Mouse (Mus musculus) gastrocnemius, postnatal 14 days (tissue): ENCODE results near the gene Hpcal4. TPM values are rescaled to one million over a fixed set of nuclear protein-coding genes. Genes with fewer than 3 reads are reported as not detected.
A peak's percentile ranks its signal among the peaks of the same experiment; 100 is the strongest.
"Not testable (repeated sequence)": the region's sequence is repeated elsewhere in the genome, so short reads cannot be mapped to it uniquely, and the experiment has no call there.

Source experiments
- DNase-seq: peaks from one replicate; pipeline ENCODE4 v3.0.0; 2021; ENCODE audit warnings: mixed read lengths
- intact Hi-C: fragments of 180-260 bp; cut with DNase I; formaldehyde crosslinking; loops from one replicate; pipeline ENCODE4 v1.15.1; 2025; ENCODE audit warnings: low total_unique reads
- long read RNA-seq, 2 experiments: library from polyadenylated mRNA; stranded (forward); transcript quantifications; one replicate each; pipeline ENCODE4 v2.0.0; 2021
- total RNA-seq, 2 experiments: library from RNA; stranded (reverse); gene quantifications; 2 replicates each; pipeline ENCODE4 v1.2.3; 2021

The Hpcal4 gene
- total RNA-seq, result under 1 TPM; 0.06 to 0.07 TPM
- long read RNA-seq, experiment 1, result 0 reads
- long read RNA-seq, experiment 2, result 0 reads

- peak; percentile 25 for DNase-seq
- intact Hi-C loops, result no loop called here
Measured at GRCm38 (mm10) chr4:123182328-123183238, at the start of gene Hpcal4. Hpcal4 (plus strand) TSS chr4:123183227.

- intact Hi-C loops, result no loop called here
Measured at GRCm38 (mm10) chr4:123137551-123137950, 45.5 kb upstream of the Hpcal4 start.

GRCm38 (mm10) chr4:123139513-123140154, 43.4 kb upstream of the Hpcal4 start, which contains the start of gene Ppie:
Ppie (minus strand) TSS chr4:123139951.
- DNase-seq, result peak; percentile 84
- intact Hi-C loops, result no loop called here

More at GRCm38 (mm10) chr4:123137551-123137950, 45.5 kb upstream of the Hpcal4 start:
- DNase-seq, result no peak

GRCm38 (mm10) chr4:123147446-123148150, 35.4 kb upstream of the Hpcal4 start:
- intact Hi-C loops, result no loop called here
- DNase-seq, result no peak

GRCm38 (mm10) chr4:123152003-123152402, 31.0 kb upstream of the Hpcal4 start:
- DNase-seq, result no peak
- intact Hi-C loops, result loop anchor here (10.0 kb wide), 1 partner anchor 103 kb away; no protein-coding TSS in a partner anchor

- intact Hi-C loops, result loop anchor here (10.0 kb wide), 1 partner anchor 102 kb away; no protein-coding TSS in a partner anchor
- no peak for DNase-seq
Measured at GRCm38 (mm10) chr4:123152976-123153375, 30.1 kb upstream of the Hpcal4 start.

GRCm38 (mm10) chr4:123155004-123155403, 28.0 kb upstream of the Hpcal4 start:
- DNase-seq, result no peak
- intact Hi-C loops, result loop anchor here (5.0 to 10.0 kb wide), 2 partner anchors 47 to 100 kb away; partner anchors contain the start of gene Nt5c1a

- intact Hi-C loops, result loop anchor here (5.0 to 10.0 kb wide), 2 partner anchors 47 to 99 kb away; partner anchors contain the start of gene Nt5c1a
- DNase-seq, result no peak
Measured at GRCm38 (mm10) chr4:123155427-123155826, 27.6 kb upstream of the Hpcal4 start.

- DNase-seq, result no peak
- intact Hi-C loops, result loop anchor here (5.0 to 10.0 kb wide), 2 partner anchors 46 to 99 kb away; partner anchors contain the start of gene Nt5c1a
Measured at GRCm38 (mm10) chr4:123155840-123156239, 27.2 kb upstream of the Hpcal4 start.

GRCm38 (mm10) chr4:123160571-123160970, 22.5 kb upstream of the Hpcal4 start:
- intact Hi-C loops, result no loop called here
- DNase-seq, result no peak

GRCm38 (mm10) chr4:123161251-123161650, 21.8 kb upstream of the Hpcal4 start:
- DNase-seq, intact Hi-C loops: not testable (repeated sequence)

GRCm38 (mm10) chr4:123162305-123162917, 20.6 kb upstream of the Hpcal4 start:
- intact Hi-C loops, result no loop called here
- no peak for DNase-seq

GRCm38 (mm10) chr4:123164157-123164556, 18.9 kb upstream of the Hpcal4 start:
- DNase-seq, result no peak
- intact Hi-C loops, result no loop called here

GRCm38 (mm10) chr4:123171811-123172210, 11.2 kb upstream of the Hpcal4 start:
- DNase-seq, result no peak
- intact Hi-C loops, result no loop called here

GRCm38 (mm10) chr4:123183239-123184056, 421 bp downstream of the Hpcal4 start:
- peak; percentile 43 for DNase-seq
- intact Hi-C loops, result no loop called here

GRCm38 (mm10) chr4:123184816-123185215, 1.8 kb downstream of the Hpcal4 start:
- DNase-seq, result no peak
- intact Hi-C loops, result no loop called here

GRCm38 (mm10) chr4:123192336-123192735, 9.3 kb downstream of the Hpcal4 start:
- no peak for DNase-seq
- intact Hi-C loops, result no loop called here

GRCm38 (mm10) chr4:123193791-123194190, 10.8 kb downstream of the Hpcal4 start:
- DNase-seq, result no peak
- intact Hi-C loops, result no loop called here
